Mouse (Mus musculus): ENCODE measurements around the gene Erbb2. TPM values are rescaled to one million over a fixed set of nuclear protein-coding genes. Genes with fewer than 3 reads are reported as not detected.

The Erbb2 gene
- polyA plus RNA-seq, 1 experiment from 2014 or later = 23.3 TPM

GRCm38 (mm10) chr11:98438331-98439158, 26.3 kb downstream of the Erbb2 start, which contains the start of gene Mien1:
Mien1 (minus strand) TSS chr11:98438991.
- no peaks in the 10 kb centered on the region for H3K27me3 ChIP-seq (ENCODE audit: insufficient read depth, poor library complexity, severe bottlenecking)
- H3K36me3 ChIP-seq = peaks cover 39% of the 10 kb centered on the region
- H3K27ac ChIP-seq = peak within 1 kb of the TSS; percentile 83
- WGBS = 3% methylated on average over 43 of the region's 43 CpGs
- peaks cover 11% of the 10 kb centered on the region for H3K4me1 ChIP-seq (replicated peaks)
- peak within 1 kb of the TSS; percentile 79 for H3K4me3 ChIP-seq
- H3K9me3 ChIP-seq = no peaks in the 10 kb centered on the region
- peak; percentile 96 for DNase-seq (ENCODE audit: low spot score)

GRCm38 (mm10) chr11:98443688-98444087, 31.4 kb downstream of the Erbb2 start:
- no peak overlapping the region for H3K4me3 ChIP-seq
- no peaks in the 10 kb centered on the region for H3K36me3 ChIP-seq
- 94% methylated on average over 1 of the region's 1 CpGs for WGBS
- peaks cover 31% of the 10 kb centered on the region for H3K4me1 ChIP-seq (replicated peaks)
- no peaks in the 10 kb centered on the region for H3K9me3 ChIP-seq
- H3K27ac ChIP-seq = no peak overlapping the region
- no peak for DNase-seq (ENCODE audit: low spot score)
- H3K27me3 ChIP-seq (ENCODE audit: insufficient read depth, poor library complexity, severe bottlenecking) = peaks cover 38% of the 10 kb centered on the region

GRCm38 (mm10) chr11:98445238-98445637, 33.0 kb downstream of the Erbb2 start:
- Histone ChIP-seq H3K4me1 (replicated peaks) (peaks cover 37% of the 10 kb centered on the region), H3K4me3 (no peak overlapping the region), H3K36me3 (no peaks in the 10 kb centered on the region), H3K9me3 (no peaks in the 10 kb centered on the region), H3K27ac (no peak overlapping the region), H3K27me3 (ENCODE audit: insufficient read depth, poor library complexity, severe bottlenecking) (peaks cover 50% of the 10 kb centered on the region)
- 36% methylated on average over 1 of the region's 1 CpGs for WGBS
- no peak for DNase-seq (ENCODE audit: low spot score)

GRCm38 (mm10) chr11:98445679-98446078, 33.4 kb downstream of the Erbb2 start:
- H3K4me1 ChIP-seq (replicated peaks) = peaks cover 37% of the 10 kb centered on the region
- H3K36me3 ChIP-seq = no peaks in the 10 kb centered on the region
- H3K27me3 ChIP-seq (ENCODE audit: insufficient read depth, poor library complexity, severe bottlenecking) = peaks cover 50% of the 10 kb centered on the region
- H3K27ac ChIP-seq = no peak overlapping the region
- no peak overlapping the region for H3K4me3 ChIP-seq
- DNase-seq (ENCODE audit: low spot score) = no peak
- WGBS = 50% methylated on average over 4 of the region's 4 CpGs
- no peaks in the 10 kb centered on the region for H3K9me3 ChIP-seq

GRCm38 (mm10) chr11:98446213-98446561, 33.9 kb downstream of the Erbb2 start, which contains the start of gene Grb7:
Grb7 (plus strand) TSS chr11:98446394.
- Histone ChIP-seq H3K27me3 (ENCODE audit: insufficient read depth, poor library complexity, severe bottlenecking) (peaks cover 50% of the 10 kb centered on the region), H3K36me3 (no peaks in the 10 kb centered on the region), H3K4me1 (replicated peaks) (peaks cover 37% of the 10 kb centered on the region), H3K27ac (peak within 1 kb of the TSS; percentile 74), H3K4me3 (peak within 1 kb of the TSS; percentile 38), H3K9me3 (no peaks in the 10 kb centered on the region)
- peak; percentile 29 for DNase-seq (ENCODE audit: low spot score)
- WGBS = 7% methylated on average over 5 of the region's 5 CpGs

- Histone ChIP-seq H3K27ac (peak overlapping the region; percentile 74), H3K27me3 (ENCODE audit: insufficient read depth, poor library complexity, severe bottlenecking) (peaks cover 50% of the 10 kb centered on the region), H3K36me3 (no peaks in the 10 kb centered on the region), H3K4me3 (peak overlapping the region; percentile 38), H3K4me1 (replicated peaks) (peaks cover 37% of the 10 kb centered on the region), H3K9me3 (no peaks in the 10 kb centered on the region)
- WGBS = 1% methylated on average over 33 of the region's 33 CpGs
- peak; percentile 29 for DNase-seq (ENCODE audit: low spot score)
Measured at GRCm38 (mm10) chr11:98446562-98447474, 34.5 kb downstream of the Erbb2 start.

GRCm38 (mm10) chr11:98447475-98447834, 35.2 kb downstream of the Erbb2 start:
- Histone ChIP-seq H3K4me1 (replicated peaks) (peaks cover 37% of the 10 kb centered on the region), H3K4me3 (peak overlapping the region; percentile 38), H3K27ac (peak overlapping the region; percentile 74), H3K9me3 (no peaks in the 10 kb centered on the region), H3K36me3 (no peaks in the 10 kb centered on the region), H3K27me3 (ENCODE audit: insufficient read depth, poor library complexity, severe bottlenecking) (peaks cover 50% of the 10 kb centered on the region)
- no peak for DNase-seq (ENCODE audit: low spot score)
- WGBS = 8% methylated on average over 7 of the region's 7 CpGs

- Histone ChIP-seq H3K4me3 (peak overlapping the region; percentile 38), H3K36me3 (no peaks in the 10 kb centered on the region), H3K27me3 (ENCODE audit: insufficient read depth, poor library complexity, severe bottlenecking) (peaks cover 50% of the 10 kb centered on the region), H3K9me3 (no peaks in the 10 kb centered on the region), H3K4me1 (replicated peaks) (peaks cover 37% of the 10 kb centered on the region), H3K27ac (0 out of 2 replicates have a peak overlapping the region, but pooled peaks have one; percentile 74)
- WGBS = 41% methylated on average over 13 of the region's 13 CpGs
- DNase-seq (ENCODE audit: low spot score) = no peak
Measured at GRCm38 (mm10) chr11:98448191-98448790, 36.0 kb downstream of the Erbb2 start.

- 83% methylated on average over 3 of the region's 3 CpGs for WGBS
- Histone ChIP-seq H3K27me3 (ENCODE audit: insufficient read depth, poor library complexity, severe bottlenecking) (peaks cover 50% of the 10 kb centered on the region), H3K4me3 (no peak overlapping the region), H3K27ac (no peak overlapping the region), H3K4me1 (replicated peaks) (peaks cover 37% of the 10 kb centered on the region), H3K9me3 (no peaks in the 10 kb centered on the region), H3K36me3 (0 out of 2 replicates have a peak, but pooled peaks cover 3% of the 10 kb centered on the region)
- no peak for DNase-seq (ENCODE audit: low spot score)
Measured at GRCm38 (mm10) chr11:98449419-98449818, 37.1 kb downstream of the Erbb2 start.

- H3K9me3 ChIP-seq = no peaks in the 10 kb centered on the region
- H3K4me1 ChIP-seq (replicated peaks) = peaks cover 37% of the 10 kb centered on the region
- no peak overlapping the region for H3K27ac ChIP-seq
- 0 out of 2 replicates have a peak, but pooled peaks cover 8% of the 10 kb centered on the region for H3K36me3 ChIP-seq
- H3K27me3 ChIP-seq (ENCODE audit: insufficient read depth, poor library complexity, severe bottlenecking) = peaks cover 47% of the 10 kb centered on the region
- H3K4me3 ChIP-seq = no peak overlapping the region
- WGBS = 88% methylated on average over 20 of the region's 20 CpGs
- no peak for DNase-seq (ENCODE audit: low spot score)
Measured at GRCm38 (mm10) chr11:98449921-98450771, 37.9 kb downstream of the Erbb2 start.

- 82% methylated on average over 4 of the region's 4 CpGs for WGBS
- DNase-seq (ENCODE audit: low spot score) = no peak
- H3K27me3 ChIP-seq (ENCODE audit: insufficient read depth, poor library complexity, severe bottlenecking) = peaks cover 39% of the 10 kb centered on the region
Measured at GRCm38 (mm10) chr11:98455484-98455883, 43.2 kb downstream of the Erbb2 start.

GRCm38 (mm10) chr11:98456545-98456944, 44.3 kb downstream of the Erbb2 start:
- DNase-seq (ENCODE audit: low spot score) = no peak
- Histone ChIP-seq H3K4me1 (replicated peaks) (peaks cover 22% of the 10 kb centered on the region), H3K4me3 (no peak overlapping the region), H3K9me3 (no peaks in the 10 kb centered on the region), H3K36me3 (0 out of 2 replicates have a peak, but pooled peaks cover 8% of the 10 kb centered on the region), H3K27me3 (ENCODE audit: insufficient read depth, poor library complexity, severe bottlenecking) (peaks cover 49% of the 10 kb centered on the region), H3K27ac (no peak overlapping the region)
- 77% methylated on average over 5 of the region's 5 CpGs for WGBS

More at GRCm38 (mm10) chr11:98455484-98455883, 43.2 kb downstream of the Erbb2 start:
- H3K4me3 ChIP-seq = no peak overlapping the region
- 0 out of 2 replicates have a peak, but pooled peaks cover 8% of the 10 kb centered on the region for H3K36me3 ChIP-seq
- no peak overlapping the region for H3K27ac ChIP-seq
- no peaks in the 10 kb centered on the region for H3K9me3 ChIP-seq
- H3K4me1 ChIP-seq (replicated peaks) = peaks cover 22% of the 10 kb centered on the region
